Mouse (Mus musculus) erythroblast, embryonic 14.5 days (primary cell): ENCODE data around the gene Fat3. TPM values are rescaled to one million over a fixed set of nuclear protein-coding genes. Genes with fewer than 3 reads are reported as not detected.

Source experiments
- H3K27me3 ChIP-seq: 2 replicates; pipeline ENCODE4 v1.6.1; 2012; ENCODE audit warnings: inconsistent platforms; ENCODE audit not compliant: control insufficient read depth
- H3K36me3 ChIP-seq: 2 replicates; pipeline ENCODE4 v1.6.1; 2012; ENCODE audit warnings: mild to moderate bottlenecking, inconsistent platforms; ENCODE audit not compliant: control insufficient read depth
- H3K4me1 ChIP-seq: 2 replicates; pipeline ENCODE4 v1.6.1; 2012; ENCODE audit warnings: inconsistent platforms; ENCODE audit not compliant: control insufficient read depth
- H3K4me3 ChIP-seq: replicated peaks from 2 replicates; pipeline ENCODE3; 2012; ENCODE audit warnings: moderate library complexity, mild to moderate bottlenecking, inconsistent platforms
- H3K9me3 ChIP-seq: 2 replicates; pipeline ENCODE4 v1.6.1; 2012; ENCODE audit warnings: low read length, inconsistent platforms, mixed read lengths; ENCODE audit not compliant: control insufficient read depth
- GATA1 ChIP-seq: IDR thresholded peaks from 2 replicates; pipeline ENCODE4 v1.6.1; 2012; ENCODE audit warnings: low read length, inconsistent platforms, mixed read lengths
- TAL1 ChIP-seq: IDR thresholded peaks from 3 replicates; pipeline ENCODE4 v1.6.1; 2012; ENCODE audit warnings: low read length, inconsistent platforms, mixed read lengths
- polyA plus RNA-seq: library from polyadenylated mRNA; stranded (reverse); fragments of >175 nt; gene quantifications from 2 replicates; pipeline ENCODE4 v1.2.3, GENCODE M21; 2012

Gene Fat3
- polyA plus RNA-seq, 1 experiment: 0.03 TPM

- Histone ChIP-seq H3K27me3 (no peaks in the 10 kb centered on the region), H3K4me1 (no peaks in the 10 kb centered on the region), H3K4me3 (no peak overlapping the region), H3K36me3 (no peaks in the 10 kb centered on the region), H3K9me3 (no peaks in the 10 kb centered on the region)
- TF ChIP-seq TAL1: no peak
Observed at GRCm38 (mm10) chr9:16147735-16148134, 353.4 kb downstream of the Fat3 start.

GRCm38 (mm10) chr9:16144684-16145083, 356.4 kb downstream of the Fat3 start:
- TF ChIP-seq GATA1 (no peak), TAL1 (no peak)
- H3K4me1 ChIP-seq: no peaks in the 10 kb centered on the region

GRCm38 (mm10) chr9:16139300-16139699, 361.8 kb downstream of the Fat3 start:
- Histone ChIP-seq H3K4me3 (no peak overlapping the region), H3K9me3 (no peaks in the 10 kb centered on the region), H3K27me3 (no peaks in the 10 kb centered on the region), H3K36me3 (no peaks in the 10 kb centered on the region), H3K4me1 (no peaks in the 10 kb centered on the region)
- TF ChIP-seq TAL1: no peak
- no peak for TF ChIP-seq GATA1

More at GRCm38 (mm10) chr9:16144684-16145083, 356.4 kb downstream of the Fat3 start:
- no peaks in the 10 kb centered on the region for H3K27me3 ChIP-seq
- H3K9me3 ChIP-seq: no peaks in the 10 kb centered on the region
- H3K36me3 ChIP-seq: no peaks in the 10 kb centered on the region
- H3K4me3 ChIP-seq: no peak overlapping the region

- no peaks in the 10 kb centered on the region for H3K9me3 ChIP-seq
- H3K4me3 ChIP-seq: no peak overlapping the region
- no peaks in the 10 kb centered on the region for H3K4me1 ChIP-seq
- no peak for TF ChIP-seq GATA1
- TF ChIP-seq TAL1: no peak
- no peaks in the 10 kb centered on the region for H3K27me3 ChIP-seq
- no peaks in the 10 kb centered on the region for H3K36me3 ChIP-seq
Observed at GRCm38 (mm10) chr9:16133098-16133497, 368.0 kb downstream of the Fat3 start.

GRCm38 (mm10) chr9:16132594-16132993, 368.5 kb downstream of the Fat3 start:
- Histone ChIP-seq H3K9me3 (no peaks in the 10 kb centered on the region), H3K36me3 (no peaks in the 10 kb centered on the region), H3K4me1 (no peaks in the 10 kb centered on the region), H3K27me3 (no peaks in the 10 kb centered on the region), H3K4me3 (no peak overlapping the region)
- TF ChIP-seq GATA1 (no peak), TAL1 (no peak)

- Histone ChIP-seq H3K27me3 (no peaks in the 10 kb centered on the region), H3K4me3 (no peak overlapping the region), H3K9me3 (no peaks in the 10 kb centered on the region), H3K4me1 (no peaks in the 10 kb centered on the region), H3K36me3 (no peaks in the 10 kb centered on the region)
- TF ChIP-seq TAL1: no peak
- TF ChIP-seq GATA1: no peak
Observed at GRCm38 (mm10) chr9:16121756-16122155, 379.3 kb downstream of the Fat3 start.

- H3K4me3 ChIP-seq: no peak overlapping the region
- H3K9me3 ChIP-seq: no peaks in the 10 kb centered on the region
- no peak for TF ChIP-seq GATA1
- TF ChIP-seq TAL1: no peak
- H3K4me1 ChIP-seq: no peaks in the 10 kb centered on the region
- no peaks in the 10 kb centered on the region for H3K36me3 ChIP-seq
- H3K27me3 ChIP-seq: no peaks in the 10 kb centered on the region
Observed at GRCm38 (mm10) chr9:16114821-16115485, 386.1 kb downstream of the Fat3 start.

GRCm38 (mm10) chr9:16113936-16114642, 387.0 kb downstream of the Fat3 start:
- TF ChIP-seq GATA1 (no peak), TAL1 (no peak)

GRCm38 (mm10) chr9:16107900-16108299, 393.2 kb downstream of the Fat3 start:
- Histone ChIP-seq H3K4me1 (no peaks in the 10 kb centered on the region), H3K4me3 (no peak overlapping the region), H3K36me3 (no peaks in the 10 kb centered on the region), H3K9me3 (no peaks in the 10 kb centered on the region), H3K27me3 (no peaks in the 10 kb centered on the region)
- TF ChIP-seq GATA1 (no peak), TAL1 (no peak)

More at GRCm38 (mm10) chr9:16113936-16114642, 387.0 kb downstream of the Fat3 start:
- no peaks in the 10 kb centered on the region for H3K27me3 ChIP-seq
- H3K4me3 ChIP-seq: no peak overlapping the region
- H3K36me3 ChIP-seq: no peaks in the 10 kb centered on the region
- no peaks in the 10 kb centered on the region for H3K9me3 ChIP-seq
- H3K4me1 ChIP-seq: no peaks in the 10 kb centered on the region

GRCm38 (mm10) chr9:16107386-16107785, 393.7 kb downstream of the Fat3 start:
- Histone ChIP-seq H3K4me3 (no peak overlapping the region), H3K9me3 (no peaks in the 10 kb centered on the region), H3K36me3 (no peaks in the 10 kb centered on the region), H3K27me3 (no peaks in the 10 kb centered on the region), H3K4me1 (no peaks in the 10 kb centered on the region)
- TF ChIP-seq TAL1 (no peak), GATA1 (no peak)
